ENCODE assay signal across 20 mouse cellular contexts in the genomic region with DNA sequence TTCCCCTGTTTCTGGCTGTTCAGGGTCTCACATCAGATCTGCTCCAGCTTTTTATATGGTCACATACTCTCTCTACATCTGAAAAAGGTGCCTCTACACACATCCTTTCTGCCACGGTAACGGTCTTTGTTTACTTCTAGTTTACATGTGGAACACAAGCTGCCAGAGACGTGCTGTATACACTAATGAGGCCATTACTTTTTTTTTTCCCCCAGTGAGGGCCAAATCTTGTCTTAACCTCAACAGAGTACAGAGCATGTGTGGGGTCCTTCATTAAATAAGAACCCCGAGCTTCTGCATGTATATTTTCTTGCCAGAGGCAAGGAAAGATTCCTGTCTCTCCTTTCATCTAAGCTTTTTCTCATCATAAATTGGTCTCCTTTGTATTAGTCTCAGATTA.
DNase-seq lines count a peak whose midpoint lies in the region; ATAC-seq and TF ChIP-seq lines count a peak whose summit lies in the region.
"Had no signal": no experiment of that assay in that cellular context is flagged by ENCODE, and none has a peak within 500 bp of the region (broad histone marks: within the 10 kb centered on the region; RNA-seq: fewer than 3 reads in every experiment).

No protein-coding gene starts in this region.

- H3K9ac ChIP-seq in embryonic facial prominence, embryonic 11.5 days (replicated peaks; ENCODE audit: low read length) = no peak overlapping the region
- H3K9ac ChIP-seq in hindbrain, embryonic 16.5 days (ENCODE audit: low read depth, low read length) = no peak overlapping the region
- H3K9ac ChIP-seq in hindbrain, embryonic 11.5 days (ENCODE audit: low read depth, low read length) = no peak overlapping the region
- H3K9ac ChIP-seq in limb, embryonic 12.5 days (replicated peaks) = no peak overlapping the region
- H3K9ac ChIP-seq: hindbrain, embryonic 13.5 days; neural tube, embryonic 15.5 days had no signal

- H3K9me3 ChIP-seq in embryonic facial prominence, embryonic 11.5 days (replicated peaks; ENCODE audit: control insufficient read depth, low read length) = no peaks in the 10 kb centered on the region
- no peaks in the 10 kb centered on the region for H3K9me3 ChIP-seq in embryonic facial prominence, embryonic 10.5 days
- no peaks in the 10 kb centered on the region for H3K9me3 ChIP-seq in hindbrain, embryonic 16.5 days (ENCODE audit: control insufficient read depth, low read length)
- H3K9me3 ChIP-seq in hindbrain, embryonic 11.5 days (ENCODE audit: control insufficient read depth, low read length) = no peaks in the 10 kb centered on the region
- H3K9me3 ChIP-seq in limb, embryonic 12.5 days = no peaks in the 10 kb centered on the region
- H3K9me3 ChIP-seq: hindbrain, embryonic 13.5 days; neural tube, embryonic 15.5 days had no signal

- no peaks in the 10 kb centered on the region for H3K36me3 ChIP-seq in embryonic facial prominence, embryonic 11.5 days (replicated peaks; ENCODE audit: control insufficient read depth, insufficient read depth, low read depth, low read length)
- H3K36me3 ChIP-seq in embryonic facial prominence, embryonic 10.5 days (replicated peaks) = no peaks in the 10 kb centered on the region
- no peaks in the 10 kb centered on the region for H3K36me3 ChIP-seq in hindbrain, embryonic 16.5 days (ENCODE audit: control insufficient read depth, insufficient read depth, low read length)
- H3K36me3 ChIP-seq in hindbrain, embryonic 11.5 days (ENCODE audit: control insufficient read depth, insufficient read depth, low read length) = no peaks in the 10 kb centered on the region
- no peaks in the 10 kb centered on the region for H3K36me3 ChIP-seq in limb, embryonic 12.5 days
- H3K36me3 ChIP-seq: hindbrain, embryonic 13.5 days; neural tube, embryonic 15.5 days had no signal

- no peak overlapping the region for H3K27ac ChIP-seq in embryonic facial prominence, embryonic 11.5 days (replicated peaks; ENCODE audit: low read depth, low read length)
- no peak overlapping the region for H3K27ac ChIP-seq in embryonic facial prominence, embryonic 10.5 days (replicated peaks)
- no peak overlapping the region for H3K27ac ChIP-seq in hindbrain, embryonic 16.5 days (ENCODE audit: low read depth, low read length)
- H3K27ac ChIP-seq in hindbrain, embryonic 11.5 days (ENCODE audit: low read depth, low read length) = no peak overlapping the region
- peak overlapping the region; percentile 57; the same call in 1 of the 2 replicates for H3K27ac ChIP-seq in limb, embryonic 12.5 days
- H3K27ac ChIP-seq: heart, adult 2 months; hindbrain, embryonic 13.5 days; kidney, postnatal 0 days; macrophage; neural tube, embryonic 15.5 days had no signal

- no peak overlapping the region for H3K4me2 ChIP-seq in embryonic facial prominence, embryonic 11.5 days (ENCODE audit: low read depth, low read length)
- H3K4me2 ChIP-seq in hindbrain, embryonic 16.5 days (ENCODE audit: low read length) = no peak overlapping the region
- no peak overlapping the region for H3K4me2 ChIP-seq in hindbrain, embryonic 11.5 days (replicated peaks; ENCODE audit: low read depth, low read length)
- peak overlapping the region; percentile 26; the same call in 1 of the 2 replicates for H3K4me2 ChIP-seq in limb, embryonic 12.5 days
- H3K4me2 ChIP-seq: hindbrain, embryonic 13.5 days; neural tube, embryonic 15.5 days had no signal

- H3K4me1 ChIP-seq in embryonic facial prominence, embryonic 11.5 days (ENCODE audit: control insufficient read depth, insufficient read depth, low read length) = no peaks in the 10 kb centered on the region
- H3K4me1 ChIP-seq in embryonic facial prominence, embryonic 10.5 days = no peaks in the 10 kb centered on the region
- H3K4me1 ChIP-seq in hindbrain, embryonic 16.5 days (ENCODE audit: control insufficient read depth, insufficient read depth, low read depth, low read length) = no peaks in the 10 kb centered on the region
- H3K4me1 ChIP-seq in hindbrain, embryonic 11.5 days (replicated peaks; ENCODE audit: control insufficient read depth, insufficient read depth, low read length) = no peaks in the 10 kb centered on the region
- no peaks in the 10 kb centered on the region; the same call in 1 of the 2 replicates for H3K4me1 ChIP-seq in limb, embryonic 12.5 days (replicated peaks)
- H3K4me1 ChIP-seq: hindbrain, embryonic 13.5 days; neural tube, embryonic 15.5 days had no signal

- no peak for TF ChIP-seq POLR2A in brain, embryonic 14.5 days (IDR thresholded peaks at IDR 0.05; ENCODE audit: borderline replicate concordance, extremely low read depth, insufficient read depth, insufficient read length, poor library complexity, severe bottlenecking)

- DNase-seq in embryonic facial prominence, embryonic 11.5 days (ENCODE audit: low spot score) = peak; percentile 1
- DNase-seq in embryonic facial prominence, embryonic 10.5 days (ENCODE audit: low spot score) = no peak
- no peak for DNase-seq in hindbrain, embryonic 11.5 days (ENCODE audit: low spot score)
- DNase-seq in brain, embryonic 14.5 days (ENCODE audit: low read depth) = peak; percentile 63
- DNase-seq in ovary, postnatal 10 days (ENCODE audit: low spot score) = no peak
- DNase-seq: adrenal gland, postnatal 25 days; cerebellum, adult 9-10 months; gastrocnemius, postnatal 25 days; heart, adult 2 months; kidney, adult 2 months; layer of hippocampus, adult 9-11 months; thymus, adult 18-20 months; thymus, postnatal 36 days had no signal

- H3K4me3 ChIP-seq in embryonic facial prominence, embryonic 11.5 days (ENCODE audit: low read depth, low read length) = no peak overlapping the region
- H3K4me3 ChIP-seq in embryonic facial prominence, embryonic 10.5 days = no peak overlapping the region
- no peak overlapping the region for H3K4me3 ChIP-seq in hindbrain, embryonic 16.5 days (ENCODE audit: low read length)
- no peak overlapping the region for H3K4me3 ChIP-seq in hindbrain, embryonic 11.5 days (ENCODE audit: low read depth, low read length)
- H3K4me3 ChIP-seq in limb, embryonic 12.5 days (replicated peaks) = no peak overlapping the region
- H3K4me3 ChIP-seq: heart, adult 2 months; hindbrain, embryonic 13.5 days; neural tube, embryonic 15.5 days had no signal

- no peak for ATAC-seq in embryonic facial prominence, embryonic 11.5 days (replicated peaks; ENCODE audit: insufficient number of reproducible peaks, low FRiP score, low TSS enrichment, low read depth)
- 0 out of 2 replicates have a peak, but pooled peaks have one; percentile 40 for ATAC-seq in hindbrain, embryonic 16.5 days
- no peak for ATAC-seq in hindbrain, embryonic 11.5 days (ENCODE audit: low FRiP score)
- peak; percentile 37; the same call in 1 of the 2 replicates for ATAC-seq in limb, embryonic 12.5 days (ENCODE audit: insufficient number of reproducible peaks, insufficient read depth, low FRiP score, low TSS enrichment, low read depth)
- ATAC-seq: lung, postnatal 0 days had no signal

- no peak for TF ChIP-seq CTCF in brain, embryonic 14.5 days (IDR thresholded peaks at IDR 0.05; ENCODE audit: borderline replicate concordance, extremely low read depth, insufficient read depth, insufficient read length)

- H3K27me3 ChIP-seq in embryonic facial prominence, embryonic 11.5 days (ENCODE audit: control insufficient read depth, insufficient read depth, low read length) = no peaks in the 10 kb centered on the region
- H3K27me3 ChIP-seq in embryonic facial prominence, embryonic 10.5 days (replicated peaks; ENCODE audit: low read depth, poor library complexity, severe bottlenecking) = no peaks in the 10 kb centered on the region
- H3K27me3 ChIP-seq in hindbrain, embryonic 16.5 days (replicated peaks; ENCODE audit: control insufficient read depth, insufficient read depth, low read length) = no peaks in the 10 kb centered on the region
- H3K27me3 ChIP-seq in hindbrain, embryonic 11.5 days (ENCODE audit: control insufficient read depth, insufficient read depth, low read length) = no peaks in the 10 kb centered on the region
- no peaks in the 10 kb centered on the region for H3K27me3 ChIP-seq in limb, embryonic 12.5 days
- H3K27me3 ChIP-seq: hindbrain, embryonic 13.5 days; neural tube, embryonic 15.5 days had no signal

- WGBS in embryonic facial prominence, embryonic 11.5 days = 39% methylated on average over 4 of the region's 4 CpGs
- WGBS in embryonic facial prominence, embryonic 10.5 days = 50% methylated on average over 4 of the region's 4 CpGs
- WGBS in hindbrain, embryonic 16.5 days = 49% methylated on average over 4 of the region's 4 CpGs
- 67% methylated on average over 4 of the region's 4 CpGs for WGBS in hindbrain, embryonic 11.5 days
- WGBS in limb, embryonic 12.5 days = 18% methylated on average over 4 of the region's 4 CpGs

Comparison
In these comparisons a context has a peak if more than half of its experiments do, and no peak if none do; other contexts are left out.
1. ATAC-seq: peak in hindbrain, embryonic 16.5 days (single experiment) and limb, embryonic 12.5 days (single experiment); none in embryonic facial prominence, embryonic 11.5 days (single experiment) and hindbrain, embryonic 11.5 days (single experiment).
2. DNase-seq: peak in embryonic facial prominence, embryonic 11.5 days (single experiment) and brain, embryonic 14.5 days (single experiment); none in embryonic facial prominence, embryonic 10.5 days (single experiment), hindbrain, embryonic 11.5 days (single experiment) and ovary, postnatal 10 days (single experiment).